Mouse (Mus musculus) lung, embryonic 15.5 days (tissue): ENCODE results near the gene Hoxb6. TPM values are rescaled to one million over a fixed set of nuclear protein-coding genes. Genes with fewer than 3 reads are reported as not detected.
A peak's percentile ranks its signal among the peaks of the same experiment; 100 is the strongest.

ENCODE experiments used
- ATAC-seq: fragments of 200-750 bp; cut with Nextera tagmentation; 2 replicates; pipeline ENCODE4 v1.8.0; 2017; ENCODE audit warnings: moderate number of reproducible peaks, borderline replicate concordance; ENCODE audit not compliant: low FRiP score, low TSS enrichment; ENCODE audit errors: extremely low read depth
- H3K27ac ChIP-seq: fragments of 300-500 bp; sonication (generic); 2 replicates; pipeline ENCODE4 v1.5.1; 2015; ENCODE audit warnings: moderate library complexity, mild to moderate bottlenecking, inconsistent platforms
- H3K27me3 ChIP-seq: fragments of 300-500 bp; sonication (generic); 2 replicates; pipeline ENCODE4 v1.6.1; 2015; ENCODE audit warnings: inconsistent platforms
- H3K36me3 ChIP-seq: fragments of 300-500 bp; sonication (generic); 2 replicates; pipeline ENCODE4 v1.6.1; 2015; ENCODE audit warnings: inconsistent platforms
- H3K4me1 ChIP-seq: fragments of 300-500 bp; sonication (generic); 2 replicates; pipeline ENCODE4 v1.6.1; 2015; ENCODE audit warnings: inconsistent platforms
- H3K4me2 ChIP-seq: fragments of 300-500 bp; sonication (generic); 2 replicates; pipeline ENCODE4 v1.6.1; 2015; ENCODE audit warnings: inconsistent platforms, mild to moderate bottlenecking, moderate library complexity
- H3K4me3 ChIP-seq: fragments of 300-500 bp; sonication (generic); 2 replicates; pipeline ENCODE4 v1.5.1; 2015; ENCODE audit warnings: mild to moderate bottlenecking, inconsistent platforms
- H3K9ac ChIP-seq: fragments of 300-500 bp; sonication (generic); 2 replicates; pipeline ENCODE4 v1.6.1; 2015; ENCODE audit warnings: inconsistent platforms
- H3K9me3 ChIP-seq: fragments of 300-500 bp; sonication (generic); 2 replicates; pipeline ENCODE4 v1.6.1; 2016; ENCODE audit warnings: inconsistent platforms
- WGBS: fragments of 180-500 bp; shearing (Covaris S2); methylation state at CpG from one replicate; pipeline ENCODE4 v1.1.7; 2015; 5-methylcytosine and 5-hydroxymethylcytosine counted together
- microRNA counts: library from miRNA; unstranded; fragments of <30 nt; microRNA quantifications from one replicate; lab custom pipeline; 2016
- microRNA-seq: library from miRNA; unstranded; fragments of <30 nt; microRNA quantifications from one replicate; pipeline ENCODE4, GENCODE M21; 2016
- polyA plus RNA-seq: library from polyadenylated mRNA; unstranded; fragments of >200 nt; fragmentation: Nextera tagmentation; extraction: Ambion mirVana; gene quantifications from 2 replicates; pipeline ENCODE4 v1.2.1, GENCODE M21; 2015

Hoxb6 gene
- polyA plus RNA-seq, 1 experiment from 2014 or later, result 15.2 TPM

GRCm38 (mm10) chr11:96346916-96347520, 54.7 kb downstream of the Hoxb6 start:
- H3K36me3 ChIP-seq, result no peaks in the 10 kb centered on the region
- no peaks in the 10 kb centered on the region for H3K9me3 ChIP-seq
- H3K4me3 ChIP-seq, result no peak overlapping the region
- H3K27ac ChIP-seq, result peak overlapping the region; percentile 99
- peaks cover 70% of the 10 kb centered on the region for H3K27me3 ChIP-seq
- 0 out of 2 replicates have a peak overlapping the region, but pooled peaks have one; percentile 70 for H3K9ac ChIP-seq
- peaks cover 57% of the 10 kb centered on the region for H3K4me1 ChIP-seq
- ATAC-seq, result no peak
- 40% methylated on average over 5 of the region's 5 CpGs for WGBS
- peak overlapping the region; percentile 80 for H3K4me2 ChIP-seq

- peaks cover 57% of the 10 kb centered on the region for H3K4me1 ChIP-seq
- H3K4me3 ChIP-seq, result no peak overlapping the region
- ATAC-seq, result no peak
- H3K4me2 ChIP-seq, result peak overlapping the region; percentile 40; the same call in 1 of the 2 replicates
- peak overlapping the region; percentile 97 for H3K27ac ChIP-seq
- H3K36me3 ChIP-seq, result no peaks in the 10 kb centered on the region
- H3K27me3 ChIP-seq, result peaks cover 68% of the 10 kb centered on the region
- H3K9ac ChIP-seq, result no peak overlapping the region
- 20% methylated on average over 4 of the region's 4 CpGs for WGBS
- no peaks in the 10 kb centered on the region for H3K9me3 ChIP-seq
Measured at GRCm38 (mm10) chr11:96347717-96348116, 55.4 kb downstream of the Hoxb6 start.

GRCm38 (mm10) chr11:96348141-96348928, 56.1 kb downstream of the Hoxb6 start:
- Histone ChIP-seq H3K9me3 (no peaks in the 10 kb centered on the region), H3K36me3 (no peaks in the 10 kb centered on the region), H3K4me2 (peak overlapping the region; percentile 40), H3K4me3 (no peak overlapping the region), H3K9ac (no peak overlapping the region; the same call in 1 of the 2 replicates), H3K4me1 (peaks cover 57% of the 10 kb centered on the region), H3K27ac (peak overlapping the region; percentile 97), H3K27me3 (peaks cover 62% of the 10 kb centered on the region)
- no peak for ATAC-seq
- 16% methylated on average over 21 of the region's 21 CpGs for WGBS

GRCm38 (mm10) chr11:96348988-96349387, 56.7 kb downstream of the Hoxb6 start:
- Histone ChIP-seq H3K9ac (peak overlapping the region; percentile 4; the same call in 1 of the 2 replicates), H3K27ac (peak overlapping the region; percentile 97), H3K36me3 (no peaks in the 10 kb centered on the region), H3K27me3 (peaks cover 58% of the 10 kb centered on the region), H3K4me3 (no peak overlapping the region), H3K9me3 (no peaks in the 10 kb centered on the region), H3K4me1 (peaks cover 55% of the 10 kb centered on the region), H3K4me2 (peak overlapping the region; percentile 65)
- 39% methylated on average over 3 of the region's 3 CpGs for WGBS
- no peak for ATAC-seq

GRCm38 (mm10) chr11:96349491-96350340, 57.4 kb downstream of the Hoxb6 start:
- Histone ChIP-seq H3K9ac (peak overlapping the region; percentile 4), H3K36me3 (no peaks in the 10 kb centered on the region), H3K4me1 (peaks cover 53% of the 10 kb centered on the region), H3K9me3 (no peaks in the 10 kb centered on the region), H3K4me2 (peak overlapping the region; percentile 65), H3K4me3 (peak overlapping the region; percentile 7; the same call in 1 of the 2 replicates), H3K27me3 (peaks cover 56% of the 10 kb centered on the region), H3K27ac (peak overlapping the region; percentile 97)
- WGBS, result 17% methylated on average over 14 of the region's 14 CpGs
- no peak for ATAC-seq

- Histone ChIP-seq H3K27me3 (peaks cover 51% of the 10 kb centered on the region), H3K27ac (peak within 1 kb of the TSS; percentile 97), H3K4me1 (peaks cover 50% of the 10 kb centered on the region), H3K4me2 (peak within 1 kb of the TSS; percentile 65), H3K9ac (peak within 1 kb of the TSS; percentile 29), H3K4me3 (peak within 1 kb of the TSS; percentile 52; the same call in 1 of the 2 replicates), H3K36me3 (no peaks in the 10 kb centered on the region), H3K9me3 (no peaks in the 10 kb centered on the region)
- WGBS, result 18% methylated on average over 2 of the region's 2 CpGs
- no peak for ATAC-seq
Measured at GRCm38 (mm10) chr11:96350341-96350624, 58.0 kb downstream of the Hoxb6 start, which contains the start of gene Hoxb2. Gene Hoxb2, plus strand, starts transcription at chr11:96350525.

- Histone ChIP-seq H3K4me1 (peaks cover 48% of the 10 kb centered on the region), H3K4me2 (peak overlapping the region; percentile 65), H3K9me3 (no peaks in the 10 kb centered on the region), H3K9ac (peak overlapping the region; percentile 29; the same call in 1 of the 2 replicates), H3K4me3 (0 out of 2 replicates have a peak overlapping the region, but pooled peaks have one; percentile 52), H3K27ac (peak overlapping the region; percentile 97), H3K36me3 (no peaks in the 10 kb centered on the region), H3K27me3 (peaks cover 45% of the 10 kb centered on the region)
- 26% methylated on average over 2 of the region's 2 CpGs for WGBS
- no peak for ATAC-seq
Measured at GRCm38 (mm10) chr11:96350791-96351190, 58.5 kb downstream of the Hoxb6 start.

MicroRNAs encoded within 50 kb of the gene (microRNA counts, 519-probe panel; counts per million panel counts)
- microRNA mmu-miR-10a (lab: Ali Mortazavi, UCI) (3,271 counts per million, percentile 87 among the panel's probes with 10 or more counts), microRNA mmu-miR-196a (lab: Ali Mortazavi, UCI) (1,685 counts per million, percentile 10 among the panel's probes with 10 or more counts)

Small RNA genes within 50 kb of the gene (microRNA-seq; reads per million reads assigned to microRNA genes)
- gene Mir10a, result 40,003 reads per million, percentile 99 among the genes with 10 or more reads in this experiment
- gene Mir196a-1, result 4.1 reads per million, percentile 18 among the genes with 10 or more reads in this experiment

Other genes with a start within 250 kb of the Hoxb6 start
- 42.2 and 45.0 TPM in 2 replicates for gene Ube2z, start 227.1 kb upstream of the Hoxb6 start, polyA plus RNA-seq
- gene Atp5g1, start 216.8 kb upstream of the Hoxb6 start, polyA plus RNA-seq, result 522 and 555 TPM in 2 replicates
- 0.13 and 0.24 TPM in 2 replicates for gene Calcoco2, start 180.5 kb upstream of the Hoxb6 start, polyA plus RNA-seq
- 0.68 and 0.93 TPM in 2 replicates for gene Ttll6, start 158.7 kb upstream of the Hoxb6 start, polyA plus RNA-seq
- gene Hoxb13, start 98.2 kb upstream of the Hoxb6 start, polyA plus RNA-seq, result not detected in 2 replicates
- gene Hoxb9, start 21.0 kb upstream of the Hoxb6 start, polyA plus RNA-seq, result 0.25 and 0.27 TPM in 2 replicates
- gene Hoxb8, start 10.6 kb upstream of the Hoxb6 start, polyA plus RNA-seq, result 0.91 and 1.0 TPM in 2 replicates
- 2.5 and 3.0 TPM in 2 replicates for gene Hoxb7, start 5.9 kb upstream of the Hoxb6 start, polyA plus RNA-seq
- 46.1 and 54.1 TPM in 2 replicates for gene Hoxb5, start 10.9 kb downstream of the Hoxb6 start, polyA plus RNA-seq
- 4.3 and 4.4 TPM in 2 replicates for gene Hoxb4, start 25.8 kb downstream of the Hoxb6 start, polyA plus RNA-seq
- gene Hoxb3, start 30.9 kb downstream of the Hoxb6 start, polyA plus RNA-seq, result 3.0 and 3.8 TPM in 2 replicates
- gene Hoxb2, start 58.0 kb downstream of the Hoxb6 start, polyA plus RNA-seq, result 36.9 and 39.2 TPM in 2 replicates
- 0.14 TPM in 1 of 2 replicates, not detected in the other for gene Hoxb1, start 73.3 kb downstream of the Hoxb6 start, polyA plus RNA-seq
- 1.6 and 6.6 TPM in 2 replicates for gene Skap1, start 172.1 kb downstream of the Hoxb6 start, polyA plus RNA-seq